ENCODE assay signal across 21 mouse cellular contexts in the genomic region with DNA sequence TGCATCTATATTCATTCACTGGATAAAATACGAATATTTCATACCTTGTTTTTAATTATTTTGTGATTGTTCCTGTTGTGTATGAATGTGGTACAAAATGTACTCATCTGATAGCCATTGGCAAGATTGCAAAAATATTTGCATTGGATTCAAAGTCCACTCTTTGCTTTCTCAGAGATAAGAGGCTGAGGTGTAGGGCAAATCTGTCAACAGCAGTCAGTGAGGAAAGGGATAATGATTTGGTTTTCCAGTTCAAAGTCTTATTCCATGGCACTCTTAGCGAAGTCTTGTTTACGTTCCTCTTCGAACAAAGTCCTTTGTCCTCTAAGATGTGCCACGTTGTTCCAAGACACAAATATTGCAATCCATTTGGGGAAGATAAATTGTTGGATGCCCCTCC.
"Had no signal": no experiment of that assay in that cellular context is flagged by ENCODE, and none has a peak within 500 bp of the region (broad histone marks: within the 10 kb centered on the region; RNA-seq: fewer than 3 reads in every experiment).

No protein-coding gene starts in this region.

- ATAC-seq: forebrain, embryonic 16.5 days; hindbrain, postnatal 0 days had no signal

- H3K9ac ChIP-seq: heart, embryonic 13.5 days; heart, embryonic 15.5 days; hindbrain, embryonic 13.5 days; hindbrain, embryonic 15.5 days; limb, embryonic 12.5 days; liver, embryonic 14.5 days had no signal

- H3K4me1 ChIP-seq: heart, embryonic 15.5 days; hindbrain, embryonic 13.5 days; hindbrain, embryonic 15.5 days; limb, embryonic 10.5 days; limb, embryonic 12.5 days had no signal

- H3K27ac ChIP-seq: heart, adult 2 months; heart, embryonic 13.5 days; heart, embryonic 15.5 days; hindbrain, embryonic 13.5 days; hindbrain, embryonic 15.5 days; hindbrain, postnatal 0 days; left cerebral cortex, adult 2 months; limb, embryonic 10.5 days; limb, embryonic 12.5 days; liver, embryonic 14.5 days had no signal

- H3K4me3 ChIP-seq: heart, adult 2 months; heart, embryonic 13.5 days; heart, embryonic 15.5 days; hindbrain, embryonic 13.5 days; hindbrain, embryonic 15.5 days; left cerebral cortex, adult 2 months; limb, embryonic 10.5 days; limb, embryonic 12.5 days had no signal

- H3K4me2 ChIP-seq: heart, embryonic 11.5 days; heart, embryonic 13.5 days; heart, embryonic 15.5 days; hindbrain, embryonic 13.5 days; hindbrain, embryonic 15.5 days; limb, embryonic 12.5 days; liver, embryonic 11.5 days had no signal

- H3K27me3 ChIP-seq: heart, embryonic 13.5 days; heart, embryonic 15.5 days; hindbrain, embryonic 13.5 days; hindbrain, embryonic 15.5 days; limb, embryonic 12.5 days had no signal

- DNase-seq: gastrocnemius, postnatal 14 days; heart, adult 2 months; heart, postnatal 14 days; heart, postnatal 36 days; kidney, adult 18-20 months; kidney, adult 8-10 months; kidney, postnatal 10 days; kidney, postnatal 25 days; layer of hippocampus, adult 9-11 months had no signal

- H3K9me3 ChIP-seq: heart, embryonic 13.5 days; heart, embryonic 15.5 days; hindbrain, embryonic 13.5 days; hindbrain, embryonic 15.5 days; limb, embryonic 10.5 days; limb, embryonic 12.5 days had no signal

- H3K36me3 ChIP-seq: heart, embryonic 13.5 days; heart, embryonic 15.5 days; hindbrain, embryonic 13.5 days; hindbrain, embryonic 15.5 days; limb, embryonic 10.5 days; limb, embryonic 12.5 days had no signal
